Mouse (Mus musculus): Measurements from ENCODE around the gene Psmc6.

Gene Psmc6

GRCm38 (mm10) chr14:45350931-45351859, 21.6 kb downstream of the Psmc6 start, which contains the start of gene Styx:
Gene Styx, plus strand, starts transcription at chr14:45351093.
- peak; percentile 94 for DNase-seq (ENCODE audit: low read depth, low spot score)

GRCm38 (mm10) chr14:45364211-45365195, 34.9 kb downstream of the Psmc6 start:
- DNase-seq (ENCODE audit: low read depth, low spot score) = no peak

- DNase-seq (ENCODE audit: low read depth, low spot score) = no peak
Measured at GRCm38 (mm10) chr14:45365196-45365587, 35.6 kb downstream of the Psmc6 start.

- no peak for DNase-seq (ENCODE audit: low read depth, low spot score)
Measured at GRCm38 (mm10) chr14:45378771-45379170, 49.2 kb downstream of the Psmc6 start.

- DNase-seq (ENCODE audit: low read depth, low spot score) = no peak
Measured at GRCm38 (mm10) chr14:45380756-45381155, 51.2 kb downstream of the Psmc6 start.

- no peak for DNase-seq (ENCODE audit: low read depth, low spot score)
Measured at GRCm38 (mm10) chr14:45382912-45383311, 53.3 kb downstream of the Psmc6 start.

- no peak for DNase-seq (ENCODE audit: low read depth, low spot score)
Measured at GRCm38 (mm10) chr14:45385596-45385995, 56.0 kb downstream of the Psmc6 start.

GRCm38 (mm10) chr14:45387480-45387879, 57.9 kb downstream of the Psmc6 start:
- no peak for DNase-seq (ENCODE audit: low read depth, low spot score)

- DNase-seq (ENCODE audit: low read depth, low spot score) = peak; percentile 91
Measured at GRCm38 (mm10) chr14:45388345-45389181, 59.0 kb downstream of the Psmc6 start.

- DNase-seq (ENCODE audit: low read depth, low spot score) = no peak
Measured at GRCm38 (mm10) chr14:45389194-45389593, 59.6 kb downstream of the Psmc6 start.

Data from mesoderm, embryonic 11.5 days (tissue).